Mouse (Mus musculus) stomach, postnatal 0 days (tissue): ENCODE measurements around the gene Cnnm3. TPM values are rescaled to one million over a fixed set of nuclear protein-coding genes. Genes with fewer than 3 reads are reported as not detected.

Experiments used
- ATAC-seq: fragments of 200-750 bp; cut with Nextera tagmentation; 2 replicates; pipeline ENCODE4 v1.8.0; 2017; ENCODE audit not compliant: low FRiP score, low TSS enrichment
- DNase-seq: peaks from one replicate; pipeline ENCODE4 v3.0.0-alpha.2; 2016; ENCODE audit warnings: low spot score
- H3K27ac ChIP-seq: fragments of 300-500 bp; sonication (generic); replicated peaks from 2 replicates; pipeline ENCODE4 v1.5.1; 2014; ENCODE audit warnings: mild to moderate bottlenecking, control low read depth
- H3K27me3 ChIP-seq: fragments of 300-500 bp; sonication (generic); 2 replicates; pipeline ENCODE4 v1.6.1; 2014; ENCODE audit warnings: low read length; ENCODE audit not compliant: control insufficient read depth, insufficient read depth
- H3K36me3 ChIP-seq: fragments of 300-500 bp; sonication (generic); 2 replicates; pipeline ENCODE4 v1.6.1; 2014; ENCODE audit warnings: low read length, mixed read lengths; ENCODE audit not compliant: control insufficient read depth, insufficient read depth
- H3K4me1 ChIP-seq: fragments of 300-500 bp; sonication (generic); replicated peaks from 2 replicates; pipeline ENCODE4 v1.6.1; 2014; ENCODE audit warnings: antibody characterized with exemption; ENCODE audit not compliant: control insufficient read depth, insufficient read depth
- H3K4me2 ChIP-seq: fragments of 300-500 bp; sonication (generic); replicated peaks from 2 replicates; pipeline ENCODE4 v1.6.1; 2014; ENCODE audit warnings: low read depth, mild to moderate bottlenecking, control low read depth, moderate library complexity
- H3K4me3 ChIP-seq: fragments of 300-500 bp; sonication (generic); 2 replicates; pipeline ENCODE4 v1.5.1; 2014; ENCODE audit warnings: low read depth, low read length, control low read depth
- H3K9ac ChIP-seq: fragments of 300-500 bp; sonication (generic); 2 replicates; pipeline ENCODE4 v1.6.1; 2014; ENCODE audit warnings: mild to moderate bottlenecking, low read length, control low read depth, mixed read lengths
- H3K9me3 ChIP-seq: fragments of 300-500 bp; sonication (generic); 2 replicates; pipeline ENCODE4 v1.6.1; 2016; ENCODE audit warnings: low read length; ENCODE audit not compliant: control insufficient read depth
- CTCF ChIP-seq: IDR thresholded peaks from 2 replicates; pipeline ENCODE4 v1.5.1; 2016; ENCODE audit warnings: antibody characterized with exemption, low read depth, mild to moderate bottlenecking, moderate library complexity
- EP300 ChIP-seq: optimal IDR thresholded peaks from 2 replicates; pipeline ENCODE3; 2016; ENCODE audit warnings: antibody characterized with exemption
- WGBS: fragments of 180-500 bp; shearing (Covaris S2); extraction: QIAGEN DNeasy Blood & Tissue Kit; methylation state at CpG from one replicate; pipeline ENCODE4 v1.1.7; 2014; 5-methylcytosine and 5-hydroxymethylcytosine counted together
- polyA plus RNA-seq: library from polyadenylated mRNA; unstranded; fragments of >200 nt; fragmentation: Nextera tagmentation; extraction: Ambion mirVana; gene quantifications from 2 replicates; pipeline ENCODE4 v1.2.1, GENCODE M21; 2015

The Cnnm3 gene
- polyA plus RNA-seq, 1 experiment from 2014 or later: 1.6 TPM

GRCm38 (mm10) chr1:36546888-36547471, 35.3 kb downstream of the Cnnm3 start, which contains the start of gene Ankrd39:
TSS of gene Ankrd39 (minus strand) at chr1:36547445.
- Histone ChIP-seq H3K27me3 (no peaks in the 10 kb centered on the region), H3K4me2 (peak within 1 kb of the TSS; percentile 77), H3K4me1 (no peaks in the 10 kb centered on the region), H3K9ac (peak within 1 kb of the TSS; percentile 71), H3K9me3 (no peaks in the 10 kb centered on the region), H3K4me3 (peak within 1 kb of the TSS; percentile 72), H3K36me3 (peaks cover 20% of the 10 kb centered on the region), H3K27ac (peak within 1 kb of the TSS; percentile 83)
- DNase-seq (peak; percentile 97), ATAC-seq (peak; percentile 99)
- WGBS: 0% methylated on average over 43 of the region's 43 CpGs
- peak; percentile 100 for TF ChIP-seq CTCF
- no peak for TF ChIP-seq EP300

- ATAC-seq (no peak), DNase-seq (no peak)
- peaks cover 31% of the 10 kb centered on the region for H3K36me3 ChIP-seq
- no peaks in the 10 kb centered on the region for H3K9me3 ChIP-seq
- TF ChIP-seq EP300: no peak
- TF ChIP-seq CTCF: no peak
- no peaks in the 10 kb centered on the region for H3K4me1 ChIP-seq
- no peak overlapping the region for H3K4me3 ChIP-seq
- H3K4me2 ChIP-seq: no peak overlapping the region
- H3K27ac ChIP-seq: peak overlapping the region; percentile 83
- WGBS: 33% methylated on average over 9 of the region's 9 CpGs
- H3K27me3 ChIP-seq: no peaks in the 10 kb centered on the region
- no peak overlapping the region; the same call in 1 of the 2 replicates for H3K9ac ChIP-seq
These were observed 36.4 kb downstream of the Cnnm3 start for GRCm38 (mm10) chr1:36547981-36548598.

DNA sequence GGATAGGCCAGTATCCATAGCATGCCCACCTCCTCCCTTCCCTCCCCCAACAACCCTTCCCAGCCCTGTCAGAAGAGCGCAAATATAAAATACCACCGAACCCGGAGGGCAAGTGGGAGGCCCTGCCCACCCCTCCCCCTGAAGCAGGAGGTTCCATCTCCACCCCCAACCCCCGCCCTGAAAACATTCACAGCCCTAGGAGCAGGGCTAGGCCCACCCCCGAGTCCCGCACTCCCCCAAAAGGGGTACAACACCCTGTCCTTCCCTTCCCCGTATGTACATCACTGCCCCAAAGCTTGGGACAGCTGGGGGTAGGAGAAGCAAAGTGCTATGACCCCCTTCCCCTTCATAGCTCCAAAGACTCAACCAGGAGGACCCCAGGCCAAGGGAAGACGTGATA, 37.1 kb downstream of the Cnnm3 start:
- peaks cover 36% of the 10 kb centered on the region for H3K36me3 ChIP-seq
- ATAC-seq: no peak
- H3K9me3 ChIP-seq: no peaks in the 10 kb centered on the region
- no peaks in the 10 kb centered on the region for H3K27me3 ChIP-seq
- WGBS: 40% methylated on average over 8 of the region's 8 CpGs
- no peak overlapping the region for H3K4me2 ChIP-seq
- no peaks in the 10 kb centered on the region for H3K4me1 ChIP-seq
- no peak for DNase-seq
- no peak for TF ChIP-seq CTCF
- no peak for TF ChIP-seq EP300
- no peak overlapping the region for H3K9ac ChIP-seq
- H3K4me3 ChIP-seq: no peak overlapping the region
- no peak overlapping the region for H3K27ac ChIP-seq

DNA sequence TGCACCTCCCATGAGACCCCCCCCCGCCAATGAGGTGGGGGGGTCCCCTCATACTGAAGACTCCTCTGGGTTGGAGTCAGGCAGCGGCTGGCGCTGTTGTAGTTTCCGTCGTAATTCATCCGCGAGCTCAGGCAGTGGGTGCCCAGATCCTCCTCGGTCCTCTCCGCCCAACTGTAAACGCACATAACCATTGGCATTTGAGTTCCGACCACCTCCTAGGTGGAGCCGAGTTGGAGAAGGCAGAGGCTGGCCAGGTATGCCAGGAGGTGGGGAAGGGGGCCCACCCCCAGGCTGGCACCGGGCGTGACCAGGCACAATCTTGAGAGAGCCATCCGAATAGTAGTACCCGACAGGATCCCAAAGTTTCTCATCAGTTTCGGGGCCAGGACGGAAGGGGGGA, 37.8 kb downstream of the Cnnm3 start:
- no peak overlapping the region for H3K9ac ChIP-seq
- DNase-seq (no peak), ATAC-seq (no peak)
- H3K4me3 ChIP-seq: no peak overlapping the region
- H3K9me3 ChIP-seq: no peaks in the 10 kb centered on the region
- no peak for TF ChIP-seq CTCF
- TF ChIP-seq EP300: no peak
- no peaks in the 10 kb centered on the region for H3K4me1 ChIP-seq
- H3K27ac ChIP-seq: no peak overlapping the region
- peaks cover 40% of the 10 kb centered on the region for H3K36me3 ChIP-seq
- no peak overlapping the region for H3K4me2 ChIP-seq
- WGBS: 60% methylated on average over 18 of the region's 18 CpGs
- no peaks in the 10 kb centered on the region for H3K27me3 ChIP-seq

DNA sequence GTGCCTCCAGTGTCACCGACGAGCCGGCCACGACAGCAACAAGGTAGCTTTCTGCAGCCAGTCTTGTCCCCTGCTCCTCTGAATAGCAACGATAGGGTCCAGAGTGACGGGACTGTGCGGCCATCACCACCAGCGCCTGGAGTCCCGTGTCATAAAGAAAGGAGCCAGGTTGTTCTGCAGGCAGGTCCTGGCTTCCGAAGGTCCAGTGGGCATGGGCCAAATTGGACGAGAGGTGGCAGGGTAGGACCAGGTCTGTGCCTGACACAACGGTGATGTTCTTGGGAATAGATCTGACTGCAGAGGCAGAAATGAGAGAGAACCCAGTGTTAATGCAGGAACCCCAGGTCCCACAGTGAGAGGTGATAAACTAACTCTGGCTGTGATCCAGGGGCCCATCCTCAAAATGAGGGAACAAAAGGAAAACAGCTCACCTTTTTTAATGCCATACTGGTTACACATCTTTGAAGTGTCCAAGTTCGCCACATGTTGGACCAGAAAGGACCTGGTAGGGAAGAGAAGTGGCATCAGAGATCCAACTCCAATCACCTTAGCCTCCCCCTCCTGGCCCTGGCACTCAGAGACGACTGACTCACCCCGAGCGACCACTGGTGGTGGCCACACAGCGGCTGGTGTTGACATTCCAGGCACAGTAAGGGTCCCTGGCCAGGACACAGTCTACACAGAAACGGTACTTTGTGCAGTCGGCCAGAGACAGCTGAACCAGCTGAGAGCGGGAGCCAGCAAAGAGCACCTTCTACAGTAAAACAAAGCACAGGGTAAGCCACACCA, 38.6 kb downstream of the Cnnm3 start:
- DNase-seq: no peak
- Histone ChIP-seq H3K4me1 (peaks cover 1% of the 10 kb centered on the region), H3K9me3 (no peaks in the 10 kb centered on the region), H3K36me3 (peaks cover 43% of the 10 kb centered on the region), H3K27ac (no peak overlapping the region), H3K4me2 (no peak overlapping the region), H3K9ac (no peak overlapping the region), H3K27me3 (no peaks in the 10 kb centered on the region), H3K4me3 (no peak overlapping the region)
- TF ChIP-seq CTCF (peak; percentile 28), EP300 (no peak)
- 72% methylated on average over 20 of the region's 20 CpGs for WGBS
- no peak for ATAC-seq
